Mouse (Mus musculus): ENCODE measurements around the gene Magi1.

Magi1 gene

GRCm38 (mm10) chr6:93987561-93987960, 296.2 kb downstream of the Magi1 start:
- in situ Hi-C loops (cut with MboI, MseI), result loop anchor here in 1 of 2 experiments (25.0 kb wide), 1 partner anchor 1200 kb away; no protein-coding TSS in a partner anchor

DNA sequence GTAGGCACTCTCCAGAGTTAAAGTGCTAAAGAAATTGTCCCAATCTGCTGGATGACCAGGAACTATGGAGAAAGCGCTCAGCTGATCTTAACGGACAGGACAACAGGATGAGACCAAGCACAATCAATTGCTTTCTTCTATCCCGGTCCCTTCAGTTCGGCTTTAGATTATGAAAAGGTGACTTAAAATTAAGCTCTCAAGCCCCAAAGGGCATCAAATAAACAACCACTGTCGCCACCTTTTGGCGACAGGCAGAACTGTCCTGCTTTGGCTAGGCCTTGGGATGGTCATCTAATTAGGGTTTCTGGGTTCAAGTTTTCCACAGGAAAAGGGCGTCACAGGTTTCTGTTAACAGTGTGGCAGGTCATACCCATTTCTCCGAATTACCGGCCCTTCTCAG, 298.6 kb downstream of the Magi1 start:
- in situ Hi-C loops (cut with MboI, MseI), result loop anchor here in 1 of 2 experiments (25.0 kb wide), 1 partner anchor 1198 kb away; no protein-coding TSS in a partner anchor

DNA sequence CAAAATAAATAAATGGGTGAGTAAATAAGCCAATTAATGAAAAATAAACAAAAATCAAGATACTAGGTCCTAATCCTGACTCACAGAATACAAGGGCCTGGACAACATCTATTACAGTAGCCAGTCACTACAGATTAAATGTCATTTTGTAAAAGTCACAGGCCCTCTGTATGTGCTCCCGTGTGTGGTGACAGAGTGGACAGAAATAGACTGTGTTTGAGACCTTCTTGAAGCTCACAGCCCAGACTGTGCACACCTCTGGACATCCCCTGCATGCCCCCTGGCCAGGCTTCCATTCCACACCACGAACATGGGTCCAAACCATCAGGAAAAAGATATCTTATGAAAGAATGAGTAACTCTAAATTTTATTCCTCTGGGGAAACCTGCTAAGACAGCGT, 300.2 kb downstream of the Magi1 start:
- in situ Hi-C loops (cut with MboI, MseI), result loop anchor here in 1 of 2 experiments (25.0 kb wide), 1 partner anchor 1196 kb away; no protein-coding TSS in a partner anchor

DNA sequence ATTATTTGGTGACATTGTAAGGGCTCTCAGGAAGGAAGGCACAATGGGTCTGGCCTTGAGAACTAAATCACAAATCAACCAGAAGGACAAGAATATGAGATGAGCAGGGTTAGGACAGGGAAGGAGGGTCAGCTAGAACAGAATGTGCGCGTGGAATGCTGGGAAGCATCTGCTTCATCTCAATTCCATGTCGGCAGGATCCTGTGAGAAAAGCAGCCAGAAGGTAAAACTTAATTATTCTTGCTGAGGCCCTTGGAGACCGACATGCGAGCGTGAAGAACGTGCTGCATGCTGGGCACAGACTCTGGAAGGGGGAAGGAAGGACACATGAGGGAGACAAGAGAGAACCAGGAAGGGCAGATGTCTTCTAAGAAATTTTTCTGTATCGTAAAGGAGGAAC, 302.5 kb downstream of the Magi1 start:
- in situ Hi-C loops (cut with MboI, MseI), result loop anchor here in 1 of 2 experiments (25.0 kb wide), 1 partner anchor 1194 kb away; no protein-coding TSS in a partner anchor

DNA sequence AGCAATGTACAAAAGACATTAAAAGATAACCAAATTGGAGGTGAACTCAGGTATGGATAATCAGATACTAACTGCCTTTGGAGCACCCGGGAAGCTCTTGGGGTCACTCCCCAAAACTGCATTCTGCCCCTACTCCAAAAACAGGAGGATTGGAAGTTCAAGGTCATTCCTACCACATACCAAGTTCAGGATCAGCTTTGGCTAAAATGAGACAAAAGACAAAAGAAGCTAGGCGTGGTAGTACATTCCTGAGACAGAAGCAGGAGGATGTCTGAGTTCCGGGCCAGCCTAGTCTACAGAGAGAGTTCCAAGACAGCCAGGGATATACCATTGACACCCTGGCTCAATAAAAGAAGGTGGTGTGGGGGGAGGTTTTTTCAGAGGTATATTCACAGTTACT, 304.5 kb downstream of the Magi1 start:
- in situ Hi-C loops (cut with MboI, MseI), result loop anchor here in 1 of 2 experiments (25.0 kb wide), 1 partner anchor 1192 kb away; no protein-coding TSS in a partner anchor

DNA sequence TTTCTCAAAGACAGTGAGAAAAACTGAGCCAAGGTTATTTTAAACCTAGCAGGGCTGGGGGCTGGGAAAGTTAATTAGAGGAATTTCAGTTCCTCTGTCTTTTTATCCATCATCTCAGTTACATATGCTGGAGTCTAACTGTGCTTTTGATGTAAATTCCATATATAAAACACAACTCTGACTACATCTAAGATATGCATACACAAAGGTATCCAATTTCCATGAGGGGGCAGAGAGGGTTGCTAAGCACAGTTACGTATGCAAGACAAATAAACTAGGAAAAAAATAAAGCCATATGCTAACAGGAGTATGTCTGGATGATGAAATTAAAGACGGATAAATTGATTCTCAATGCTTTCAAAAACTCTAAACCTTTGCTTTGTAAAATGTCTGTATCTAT, 315.0 kb downstream of the Magi1 start:
- in situ Hi-C loops (cut with MboI, MseI), result no loop called here

- in situ Hi-C loops (cut with MboI, MseI), result no loop called here
These were observed 320.9 kb downstream of the Magi1 start for GRCm38 (mm10) chr6:93962757-93963336.

GRCm38 (mm10) chr6:93961782-93962181, 321.9 kb downstream of the Magi1 start:
- in situ Hi-C loops (cut with MboI, MseI), result no loop called here

DNA sequence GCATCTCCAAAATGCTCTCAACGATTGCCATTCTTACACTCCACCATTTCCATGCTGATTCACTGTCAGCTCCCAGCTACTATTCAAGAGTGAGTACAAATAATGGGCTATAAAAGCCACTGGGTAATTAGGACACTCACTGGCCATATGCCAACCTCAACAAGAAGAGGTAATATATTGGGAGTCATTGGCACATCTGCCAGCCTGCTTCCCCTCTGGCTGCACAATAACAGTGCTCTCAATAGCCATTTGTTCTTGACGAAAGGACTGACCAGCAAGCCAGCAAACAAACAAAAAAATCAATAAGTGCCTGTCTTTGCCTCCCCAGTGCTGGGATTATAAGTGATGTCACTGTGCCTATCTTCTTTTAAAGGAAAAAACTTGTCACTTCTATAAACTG, 326.5 kb downstream of the Magi1 start:
- in situ Hi-C loops (cut with MboI, MseI), result no loop called here

DNA sequence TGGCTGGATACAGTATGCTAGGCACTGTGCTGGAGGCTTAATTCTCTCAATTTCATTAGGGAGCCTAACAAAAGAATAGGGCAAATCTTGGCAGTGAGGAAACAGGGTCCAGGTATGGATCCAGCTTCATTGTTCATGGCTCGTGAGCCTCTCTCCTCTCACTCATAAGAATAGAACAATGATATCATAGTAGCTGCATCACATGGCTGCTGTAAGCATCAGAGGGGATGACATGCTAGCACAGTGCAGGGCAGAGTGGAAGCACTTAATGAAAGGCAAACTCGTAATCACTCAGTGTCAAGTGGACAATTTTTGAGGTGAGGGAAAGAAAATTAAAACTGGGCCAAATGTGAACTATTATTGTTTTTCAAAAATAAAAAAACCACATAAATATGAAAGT, 337.1 kb downstream of the Magi1 start:
- in situ Hi-C loops (cut with MboI, MseI), result no loop called here

DNA sequence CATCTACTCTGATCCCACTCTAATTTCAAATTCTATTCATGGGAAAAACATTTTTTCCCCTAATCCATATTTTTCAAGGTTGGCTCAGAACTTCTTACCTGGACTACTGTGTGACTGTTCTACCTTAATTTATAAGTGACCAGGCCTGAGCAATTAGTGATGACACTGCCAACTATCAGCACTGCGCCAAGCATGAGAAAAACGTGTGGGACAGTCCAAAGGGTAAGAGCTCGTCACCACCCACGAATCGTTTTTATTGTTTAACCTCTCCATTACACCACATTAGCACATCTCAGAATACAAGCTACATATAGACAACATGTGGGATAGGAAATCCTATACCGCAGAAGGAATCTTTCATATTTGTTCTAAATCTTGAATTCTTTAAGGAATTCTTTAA, 347.4 kb downstream of the Magi1 start:
- in situ Hi-C loops (cut with MboI, MseI), result no loop called here

DNA sequence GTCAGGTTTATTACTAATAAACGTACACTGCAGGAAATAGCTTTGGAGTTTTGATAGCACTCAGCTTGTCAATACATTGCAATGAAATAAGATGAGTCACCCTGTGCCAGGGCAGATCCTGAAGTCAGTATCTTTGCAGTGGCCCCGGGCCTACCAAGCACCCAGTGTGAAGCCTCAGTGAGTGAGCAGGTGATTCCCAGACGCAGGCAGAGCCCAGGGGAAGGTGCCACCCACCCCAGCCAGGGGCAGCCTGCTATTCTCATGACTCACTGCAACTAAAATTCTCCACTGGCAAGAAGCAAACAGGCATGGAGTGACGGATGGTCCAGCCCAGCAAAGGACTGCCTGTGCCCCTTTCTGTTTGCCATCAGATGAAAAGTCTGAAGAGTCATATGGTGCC, 347.9 kb downstream of the Magi1 start:
- in situ Hi-C loops (cut with MboI, MseI), result no loop called here

GRCm38 (mm10) chr6:93934700-93935099, 349.0 kb downstream of the Magi1 start:
- in situ Hi-C loops (cut with MboI, MseI), result no loop called here

DNA sequence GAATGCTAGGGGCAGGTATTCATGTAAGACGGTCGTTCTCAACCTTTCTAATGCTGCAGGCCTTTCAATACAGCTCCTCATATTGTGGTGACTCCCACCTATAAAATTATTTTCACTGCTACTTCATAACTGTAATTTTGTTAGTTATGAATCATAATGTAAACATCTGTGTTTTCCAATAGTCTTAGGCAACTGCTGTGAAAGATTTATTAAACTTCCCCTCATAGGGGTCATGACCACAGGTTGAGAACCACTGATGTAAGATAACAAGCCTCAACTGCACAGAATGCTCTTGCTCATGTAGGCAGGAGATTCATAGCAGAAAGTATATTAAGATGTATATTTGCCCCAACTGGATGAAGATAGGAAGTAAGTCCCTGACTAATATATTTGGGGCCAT, 359.1 kb downstream of the Magi1 start:
- in situ Hi-C loops (cut with MboI, MseI), result no loop called here

DNA sequence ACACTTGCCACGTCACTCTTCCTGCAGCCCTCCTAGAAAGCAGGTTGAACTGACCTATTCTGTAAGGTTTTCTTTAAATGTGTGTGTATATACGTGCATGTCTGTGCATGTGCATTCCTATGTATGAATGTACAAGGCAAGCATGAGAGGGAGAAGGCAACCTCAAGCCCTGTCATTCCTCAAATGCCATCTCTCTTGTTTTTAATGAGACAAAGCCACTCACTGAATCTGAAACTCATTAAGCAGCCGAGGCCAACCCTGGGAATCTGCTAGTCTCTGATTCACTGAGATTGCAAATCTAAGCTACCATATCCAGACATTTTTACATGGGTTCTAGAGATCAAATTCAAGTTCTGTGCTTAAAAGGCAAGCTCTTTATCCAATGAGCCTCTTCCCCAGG, 359.7 kb downstream of the Magi1 start:
- in situ Hi-C loops (cut with MboI, MseI), result no loop called here

DNA sequence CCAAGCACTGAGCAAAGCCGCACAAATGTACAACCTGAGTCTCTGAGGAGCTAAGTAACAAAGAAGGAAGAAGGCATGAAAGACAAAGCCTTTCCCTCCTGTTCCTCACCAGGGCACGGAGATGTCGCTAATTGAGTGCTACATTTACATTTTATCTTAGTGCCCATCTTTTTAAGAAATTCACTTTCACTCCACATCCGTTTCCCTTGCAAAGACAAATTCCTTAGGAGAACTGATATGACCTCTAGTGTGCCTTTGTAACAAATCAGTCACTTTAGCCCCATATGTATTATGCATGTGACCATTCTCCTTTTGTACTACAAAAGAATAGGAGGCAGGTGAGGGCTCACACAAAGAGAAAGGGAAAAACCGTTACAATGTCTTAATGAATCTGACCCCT, 360.4 kb downstream of the Magi1 start:
- in situ Hi-C loops (cut with MboI, MseI), result no loop called here

DNA sequence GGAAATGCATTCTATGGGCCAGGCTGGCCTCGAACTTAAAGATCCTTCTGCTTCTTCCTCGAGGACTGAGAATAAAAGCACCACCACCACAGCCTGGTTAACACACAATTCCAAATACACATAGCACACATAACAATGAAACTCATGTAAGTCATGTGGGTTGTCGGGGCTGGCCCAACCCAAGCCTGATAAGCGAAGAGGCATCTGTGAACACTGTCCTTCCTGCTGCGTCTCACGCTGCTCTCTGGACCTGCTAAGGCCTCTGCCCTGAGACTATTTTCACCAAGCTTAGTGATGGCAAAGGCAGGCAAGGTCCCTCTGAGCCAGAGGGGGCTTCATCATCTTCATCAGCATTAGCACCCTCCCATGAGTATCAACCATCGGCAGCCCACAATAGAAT, 360.8 kb downstream of the Magi1 start:
- in situ Hi-C loops (cut with MboI, MseI), result no loop called here

- in situ Hi-C loops (cut with MboI, MseI), result no loop called here
These were observed 370.4 kb downstream of the Magi1 start for GRCm38 (mm10) chr6:93913226-93913861.

GRCm38 (mm10) chr6:93912582-93913225, 371.0 kb downstream of the Magi1 start:
- in situ Hi-C loops (cut with MboI, MseI), result no loop called here

GRCm38 (mm10) chr6:93912003-93912581, 371.6 kb downstream of the Magi1 start:
- in situ Hi-C loops (cut with MboI, MseI), result no loop called here

DNA sequence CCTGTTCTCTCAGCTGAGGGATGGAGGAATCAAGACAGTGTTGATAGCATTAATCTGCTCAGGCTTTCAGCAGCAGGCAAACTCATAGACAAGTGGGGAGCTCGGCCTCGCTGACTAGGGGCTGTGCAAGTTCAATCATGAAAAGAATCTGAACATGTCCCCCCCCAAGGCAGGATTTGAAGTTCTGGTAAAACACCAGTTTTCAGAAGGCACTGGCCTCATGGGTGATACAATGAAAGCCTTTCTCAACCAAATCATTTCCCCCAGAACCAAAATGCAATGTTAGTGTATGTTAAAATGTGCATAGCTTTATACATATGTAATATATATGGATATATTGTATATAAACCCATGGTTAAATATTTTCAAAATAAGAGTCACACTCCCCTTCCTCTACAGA, 372.3 kb downstream of the Magi1 start:
- in situ Hi-C loops (cut with MboI, MseI), result no loop called here

- in situ Hi-C loops (cut with MboI, MseI), result no loop called here
These were observed 373.7 kb downstream of the Magi1 start for GRCm38 (mm10) chr6:93909976-93910375.

All from T-helper 17 cell (primary cell).